Mouse (Mus musculus): ENCODE results near the gene Unc45a. TPM values are rescaled to one million over a fixed set of nuclear protein-coding genes. Genes with fewer than 3 reads are reported as not detected.

Unc45a gene
- polyA plus RNA-seq, 1 experiment from 2014 or later: 36.1 TPM

DNA sequence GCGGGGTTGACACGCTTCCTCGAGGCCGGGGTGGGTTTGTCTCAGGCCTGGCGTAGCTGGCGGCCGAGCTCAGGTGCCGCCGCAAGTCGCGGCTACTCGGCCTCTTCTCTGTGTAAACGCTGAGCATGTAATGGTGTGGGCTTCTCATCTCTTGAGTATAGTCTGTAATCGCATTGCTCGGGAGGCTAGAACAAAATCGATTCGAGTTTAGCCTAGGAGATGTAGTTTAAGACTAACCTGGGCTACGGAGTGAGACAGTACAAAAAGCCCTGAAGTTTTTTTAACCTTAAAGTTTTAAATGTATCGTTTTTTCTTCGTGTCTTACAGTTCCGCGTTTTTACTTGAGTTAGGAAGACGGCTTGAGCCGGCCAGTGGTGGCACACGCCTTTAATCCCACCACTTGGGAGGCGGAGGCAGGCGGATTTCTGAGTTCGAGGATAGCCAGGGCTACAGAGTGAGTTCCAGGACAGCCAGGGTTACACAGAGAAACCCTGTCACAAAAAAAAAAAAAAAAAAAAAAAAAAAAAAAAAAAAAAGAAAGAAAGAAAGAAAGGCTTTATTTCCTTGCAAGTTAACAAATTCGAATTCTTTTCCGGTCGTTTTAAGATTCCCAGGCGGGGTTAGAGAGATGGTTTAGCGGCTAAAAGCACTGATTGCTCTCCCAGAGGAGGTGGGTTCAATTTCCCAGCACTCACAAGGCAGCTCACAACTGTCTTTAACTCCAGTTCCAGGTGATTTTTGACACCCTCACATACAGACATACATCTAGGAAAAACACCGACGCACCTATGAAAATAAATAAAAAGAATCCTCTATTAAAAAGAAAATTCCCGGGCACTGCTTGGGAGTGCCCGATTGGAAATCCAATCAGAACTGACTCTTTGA, 45.8 kb downstream of the Unc45a start:
- H3K9me3 ChIP-seq (ENCODE audit: control insufficient read depth, low read length): no peaks in the 10 kb centered on the region
- H3K36me3 ChIP-seq (ENCODE audit: control insufficient read depth, insufficient read depth, low read length): peaks cover under 1% of the 10 kb centered on the region; the same call in 1 of the 2 replicates
- 11% methylated on average over 37 of the region's 37 CpGs for WGBS
- H3K4me1 ChIP-seq (replicated peaks; ENCODE audit: control insufficient read depth, insufficient read depth, low read length): peaks cover 12% of the 10 kb centered on the region; the same call in 1 of the 2 replicates
- peak overlapping the region; percentile 75 for H3K27ac ChIP-seq (ENCODE audit: low read depth, low read length)
- no peaks in the 10 kb centered on the region for H3K27me3 ChIP-seq (ENCODE audit: control insufficient read depth, insufficient read depth, low read length)
- DNase-seq (ENCODE audit: low spot score) (no peak), ATAC-seq (replicated peaks; ENCODE audit: low FRiP score) (peak; percentile 63)
- H3K4me2 ChIP-seq (ENCODE audit: low read depth, low read length, severe bottlenecking): peak overlapping the region; percentile 37
- peak overlapping the region; percentile 92 for H3K4me3 ChIP-seq (ENCODE audit: low read depth, low read length)
- peak overlapping the region; percentile 78 for H3K9ac ChIP-seq (ENCODE audit: low read length)

GRCm38 (mm10) chr7:80294062-80294763, 46.6 kb downstream of the Unc45a start, which contains the start of gene Prc1:
TSS of gene Prc1 (plus strand) at chr7:80294450.
- peak within 1 kb of the TSS; percentile 43 for H3K4me2 ChIP-seq (ENCODE audit: low read depth, low read length, severe bottlenecking)
- H3K9me3 ChIP-seq (ENCODE audit: control insufficient read depth, low read length): no peaks in the 10 kb centered on the region
- no peaks in the 10 kb centered on the region for H3K27me3 ChIP-seq (ENCODE audit: control insufficient read depth, insufficient read depth, low read length)
- H3K4me3 ChIP-seq (ENCODE audit: low read depth, low read length): peak within 1 kb of the TSS; percentile 92
- H3K9ac ChIP-seq (ENCODE audit: low read length): peak within 1 kb of the TSS; percentile 78
- peak; percentile 98 for ATAC-seq (replicated peaks; ENCODE audit: low FRiP score)
- no peaks in the 10 kb centered on the region for H3K36me3 ChIP-seq (ENCODE audit: control insufficient read depth, insufficient read depth, low read length)
- DNase-seq (ENCODE audit: low spot score): peak; percentile 99
- peaks cover 10% of the 10 kb centered on the region; the same call in 1 of the 2 replicates for H3K4me1 ChIP-seq (replicated peaks; ENCODE audit: control insufficient read depth, insufficient read depth, low read length)
- peak within 1 kb of the TSS; percentile 75 for H3K27ac ChIP-seq (ENCODE audit: low read depth, low read length)
- WGBS: under 1% methylated on average over 52 of the region's 52 CpGs

DNA sequence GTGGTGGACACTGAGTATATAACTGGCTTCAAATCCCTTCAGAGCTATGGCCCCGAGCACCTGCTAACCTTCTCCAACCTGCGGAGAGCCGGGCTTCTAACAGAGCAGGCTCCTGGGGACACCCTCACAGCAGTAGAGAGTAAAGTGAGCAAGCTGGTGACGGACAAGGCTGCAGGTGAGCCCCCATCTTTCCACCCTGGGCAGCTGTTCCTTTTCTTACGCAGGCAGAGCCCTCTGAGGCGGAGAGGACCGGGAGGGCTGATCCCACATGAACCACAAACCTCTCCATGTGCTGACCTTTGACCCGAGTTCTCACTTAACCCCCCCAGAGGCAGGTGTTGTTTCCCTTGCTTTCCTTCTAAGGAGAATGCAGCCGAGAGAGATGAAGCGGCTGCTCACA, 53.1 kb downstream of the Unc45a start:
- Histone ChIP-seq H3K9me3 (ENCODE audit: control insufficient read depth, low read length) (no peaks in the 10 kb centered on the region), H3K9ac (ENCODE audit: low read length) (no peak overlapping the region), H3K4me1 (replicated peaks; ENCODE audit: control insufficient read depth, insufficient read depth, low read length) (no peaks in the 10 kb centered on the region), H3K27me3 (ENCODE audit: control insufficient read depth, insufficient read depth, low read length) (no peaks in the 10 kb centered on the region), H3K4me2 (ENCODE audit: low read depth, low read length, severe bottlenecking) (no peak overlapping the region), H3K4me3 (ENCODE audit: low read depth, low read length) (no peak overlapping the region), H3K36me3 (ENCODE audit: control insufficient read depth, insufficient read depth, low read length) (no peaks in the 10 kb centered on the region; the same call in 1 of the 2 replicates), H3K27ac (ENCODE audit: low read depth, low read length) (no peak overlapping the region)
- WGBS: 82% methylated on average over 10 of the region's 10 CpGs
- DNase-seq (ENCODE audit: low spot score) (no peak), ATAC-seq (replicated peaks; ENCODE audit: low FRiP score) (no peak)

- DNase-seq (ENCODE audit: low spot score) (no peak), ATAC-seq (replicated peaks; ENCODE audit: low FRiP score) (no peak)
- H3K9me3 ChIP-seq (ENCODE audit: control insufficient read depth, low read length): no peaks in the 10 kb centered on the region
- WGBS: 96% methylated on average over 6 of the region's 6 CpGs
- no peaks in the 10 kb centered on the region for H3K27me3 ChIP-seq (ENCODE audit: control insufficient read depth, insufficient read depth, low read length)
- H3K27ac ChIP-seq (ENCODE audit: low read depth, low read length): no peak overlapping the region
- no peaks in the 10 kb centered on the region; the same call in 1 of the 2 replicates for H3K36me3 ChIP-seq (ENCODE audit: control insufficient read depth, insufficient read depth, low read length)
- no peak overlapping the region for H3K9ac ChIP-seq (ENCODE audit: low read length)
- H3K4me3 ChIP-seq (ENCODE audit: low read depth, low read length): no peak overlapping the region
- H3K4me2 ChIP-seq (ENCODE audit: low read depth, low read length, severe bottlenecking): no peak overlapping the region
- H3K4me1 ChIP-seq (replicated peaks; ENCODE audit: control insufficient read depth, insufficient read depth, low read length): no peaks in the 10 kb centered on the region
Measured at GRCm38 (mm10) chr7:80285725-80286124, 55.1 kb downstream of the Unc45a start.

GRCm38 (mm10) chr7:80284391-80284790, 56.4 kb downstream of the Unc45a start:
- H3K9ac ChIP-seq (ENCODE audit: low read length): no peak overlapping the region
- no peak overlapping the region for H3K4me2 ChIP-seq (ENCODE audit: low read depth, low read length, severe bottlenecking)
- no peaks in the 10 kb centered on the region for H3K9me3 ChIP-seq (ENCODE audit: control insufficient read depth, low read length)
- H3K4me1 ChIP-seq (replicated peaks; ENCODE audit: control insufficient read depth, insufficient read depth, low read length): no peaks in the 10 kb centered on the region
- H3K27ac ChIP-seq (ENCODE audit: low read depth, low read length): no peak overlapping the region
- no peaks in the 10 kb centered on the region; the same call in 1 of the 2 replicates for H3K36me3 ChIP-seq (ENCODE audit: control insufficient read depth, insufficient read depth, low read length)
- no peak for ATAC-seq (replicated peaks; ENCODE audit: low FRiP score)
- 94% methylated on average over 5 of the region's 5 CpGs for WGBS
- H3K4me3 ChIP-seq (ENCODE audit: low read depth, low read length): no peak overlapping the region
- no peaks in the 10 kb centered on the region for H3K27me3 ChIP-seq (ENCODE audit: control insufficient read depth, insufficient read depth, low read length)
- DNase-seq (ENCODE audit: low spot score): no peak

DNA sequence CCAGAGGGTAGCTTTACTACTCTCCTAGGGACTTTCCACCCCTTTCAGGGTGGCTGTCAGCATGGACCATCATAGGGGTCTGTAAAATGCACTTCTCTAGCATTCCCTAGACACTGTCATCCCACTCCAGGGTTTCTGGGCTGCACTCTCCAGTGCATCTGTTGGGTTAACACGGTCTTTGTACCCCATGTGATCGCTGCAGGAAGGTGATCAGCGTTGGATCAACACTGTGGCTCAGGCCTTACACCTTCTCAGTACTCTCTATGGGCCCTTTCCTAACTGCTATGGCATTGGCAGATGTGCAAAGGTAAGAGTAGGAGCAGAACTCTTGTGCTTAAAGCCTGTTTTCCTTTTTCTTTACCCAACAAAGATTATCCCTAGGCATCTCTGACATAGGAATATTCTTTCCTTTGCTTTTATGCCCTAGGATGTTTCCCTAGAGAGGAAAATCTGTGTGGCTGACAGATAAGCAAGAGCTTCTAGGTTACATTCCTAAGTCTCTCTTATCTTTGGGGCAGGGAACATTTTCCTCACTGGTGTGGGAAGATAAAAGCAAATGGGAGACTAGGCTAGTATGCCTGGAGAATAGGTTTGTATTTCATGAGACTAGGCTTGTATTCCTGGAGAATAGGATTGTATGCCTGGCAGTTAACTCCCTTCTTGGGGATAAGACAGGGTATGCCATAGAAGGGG, 57.4 kb downstream of the Unc45a start:
- Histone ChIP-seq H3K9me3 (ENCODE audit: control insufficient read depth, low read length) (no peaks in the 10 kb centered on the region), H3K36me3 (ENCODE audit: control insufficient read depth, insufficient read depth, low read length) (no peaks in the 10 kb centered on the region; the same call in 1 of the 2 replicates), H3K9ac (ENCODE audit: low read length) (no peak overlapping the region), H3K4me2 (ENCODE audit: low read depth, low read length, severe bottlenecking) (no peak overlapping the region), H3K4me1 (replicated peaks; ENCODE audit: control insufficient read depth, insufficient read depth, low read length) (no peaks in the 10 kb centered on the region), H3K4me3 (ENCODE audit: low read depth, low read length) (no peak overlapping the region), H3K27ac (ENCODE audit: low read depth, low read length) (no peak overlapping the region), H3K27me3 (ENCODE audit: control insufficient read depth, insufficient read depth, low read length) (no peaks in the 10 kb centered on the region)
- 93% methylated on average over 3 of the region's 3 CpGs for WGBS
- no peak for ATAC-seq (replicated peaks; ENCODE audit: low FRiP score)
- no peak for DNase-seq (ENCODE audit: low spot score)

- Histone ChIP-seq H3K4me1 (replicated peaks; ENCODE audit: control insufficient read depth, insufficient read depth, low read length) (no peaks in the 10 kb centered on the region), H3K36me3 (ENCODE audit: control insufficient read depth, insufficient read depth, low read length) (no peaks in the 10 kb centered on the region; the same call in 1 of the 2 replicates), H3K9me3 (ENCODE audit: control insufficient read depth, low read length) (no peaks in the 10 kb centered on the region), H3K9ac (ENCODE audit: low read length) (no peak overlapping the region), H3K27me3 (ENCODE audit: control insufficient read depth, insufficient read depth, low read length) (no peaks in the 10 kb centered on the region), H3K4me3 (ENCODE audit: low read depth, low read length) (no peak overlapping the region), H3K27ac (ENCODE audit: low read depth, low read length) (no peak overlapping the region), H3K4me2 (ENCODE audit: low read depth, low read length, severe bottlenecking) (no peak overlapping the region)
- no peak for ATAC-seq (replicated peaks; ENCODE audit: low FRiP score)
- 84% methylated on average over 3 of the region's 3 CpGs for WGBS
- DNase-seq (ENCODE audit: low spot score): no peak
Measured at GRCm38 (mm10) chr7:80281646-80282045, 59.2 kb downstream of the Unc45a start.

DNA sequence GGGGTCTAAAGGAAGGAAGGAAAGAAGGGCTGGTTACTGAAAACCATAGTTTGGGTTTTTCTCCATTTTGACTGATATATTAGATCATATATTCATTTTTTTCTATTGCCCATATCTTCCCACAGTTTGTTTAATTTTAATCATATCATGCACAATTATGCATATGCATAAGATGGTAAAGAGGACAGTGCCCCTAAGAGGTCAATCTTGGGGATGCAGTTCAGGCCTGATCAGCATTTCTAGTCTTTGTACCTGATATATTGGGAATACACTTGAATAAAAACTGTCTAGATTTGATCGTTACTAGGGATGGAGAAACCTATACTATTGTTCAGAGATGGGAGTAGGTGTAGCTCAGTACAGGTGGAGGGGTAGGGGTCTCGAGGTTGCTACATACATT, 59.8 kb downstream of the Unc45a start:
- Histone ChIP-seq H3K27me3 (ENCODE audit: control insufficient read depth, insufficient read depth, low read length) (no peaks in the 10 kb centered on the region), H3K9ac (ENCODE audit: low read length) (no peak overlapping the region), H3K27ac (ENCODE audit: low read depth, low read length) (no peak overlapping the region), H3K4me3 (ENCODE audit: low read depth, low read length) (no peak overlapping the region), H3K4me2 (ENCODE audit: low read depth, low read length, severe bottlenecking) (no peak overlapping the region), H3K9me3 (ENCODE audit: control insufficient read depth, low read length) (no peaks in the 10 kb centered on the region), H3K36me3 (ENCODE audit: control insufficient read depth, insufficient read depth, low read length) (peaks cover under 1% of the 10 kb centered on the region; the same call in 1 of the 2 replicates), H3K4me1 (replicated peaks; ENCODE audit: control insufficient read depth, insufficient read depth, low read length) (no peaks in the 10 kb centered on the region)
- DNase-seq (ENCODE audit: low spot score): no peak
- WGBS: 84% methylated on average over 2 of the region's 2 CpGs
- ATAC-seq (replicated peaks; ENCODE audit: low FRiP score): no peak
